Mouse (Mus musculus) heart, embryonic 13.5 days (tissue): ENCODE results near the gene Olfr1392. TPM values are rescaled to one million over a fixed set of nuclear protein-coding genes. Genes with fewer than 3 reads are reported as not detected.
"Not testable (repeated sequence)": the region's sequence is repeated elsewhere in the genome, so short reads cannot be mapped to it uniquely, and the experiment has no call there.

Experiments
- ATAC-seq: fragments of 200-750 bp; cut with Nextera tagmentation; 2 replicates; pipeline ENCODE4 v1.8.0; 2017; ENCODE audit warnings: moderate TSS enrichment; ENCODE audit not compliant: insufficient number of reproducible peaks, low FRiP score, low TSS enrichment; ENCODE audit errors: extremely low read depth
- H3K27ac ChIP-seq: fragments of 300-500 bp; sonication (generic); replicated peaks from 2 replicates; pipeline ENCODE4 v1.5.1; 2015; ENCODE audit warnings: moderate library complexity, mild to moderate bottlenecking, inconsistent platforms
- H3K27me3 ChIP-seq: fragments of 300-500 bp; sonication (generic); replicated peaks from 2 replicates; pipeline ENCODE4 v1.6.1; 2015; ENCODE audit warnings: mild to moderate bottlenecking, inconsistent platforms
- H3K36me3 ChIP-seq: fragments of 300-500 bp; sonication (generic); 2 replicates; pipeline ENCODE4 v1.6.1; 2015; ENCODE audit warnings: mild to moderate bottlenecking, inconsistent platforms
- H3K4me1 ChIP-seq: fragments of 300-500 bp; sonication (generic); 2 replicates; pipeline ENCODE4 v1.6.1; 2015; ENCODE audit warnings: inconsistent platforms
- H3K4me2 ChIP-seq: fragments of 300-500 bp; sonication (generic); 2 replicates; pipeline ENCODE4 v1.6.1; 2015; ENCODE audit warnings: inconsistent platforms, mild to moderate bottlenecking, moderate library complexity
- H3K4me3 ChIP-seq: fragments of 300-500 bp; sonication (generic); 2 replicates; pipeline ENCODE4 v1.5.1; 2015; ENCODE audit warnings: moderate library complexity, mild to moderate bottlenecking, inconsistent platforms
- H3K9ac ChIP-seq: fragments of 300-500 bp; sonication (generic); 2 replicates; pipeline ENCODE4 v1.6.1; 2015; ENCODE audit warnings: inconsistent platforms, mild to moderate bottlenecking, moderate library complexity
- H3K9me3 ChIP-seq: fragments of 300-500 bp; sonication (generic); 2 replicates; pipeline ENCODE4 v1.6.1; 2016; ENCODE audit warnings: inconsistent platforms
- WGBS: fragments of 180-500 bp; shearing (Covaris S2); methylation state at CpG from one replicate; pipeline ENCODE4 v1.1.7; 2015; ENCODE audit warnings: mixed read lengths; 5-methylcytosine and 5-hydroxymethylcytosine counted together
- polyA plus RNA-seq: library from polyadenylated mRNA; unstranded; fragments of >200 nt; fragmentation: Nextera tagmentation; extraction: Ambion mirVana; gene quantifications from 2 replicates; pipeline ENCODE4 v1.2.1, GENCODE M21; 2015

The Olfr1392 gene
- polyA plus RNA-seq, 1 experiment from 2014 or later = not detected

DNA sequence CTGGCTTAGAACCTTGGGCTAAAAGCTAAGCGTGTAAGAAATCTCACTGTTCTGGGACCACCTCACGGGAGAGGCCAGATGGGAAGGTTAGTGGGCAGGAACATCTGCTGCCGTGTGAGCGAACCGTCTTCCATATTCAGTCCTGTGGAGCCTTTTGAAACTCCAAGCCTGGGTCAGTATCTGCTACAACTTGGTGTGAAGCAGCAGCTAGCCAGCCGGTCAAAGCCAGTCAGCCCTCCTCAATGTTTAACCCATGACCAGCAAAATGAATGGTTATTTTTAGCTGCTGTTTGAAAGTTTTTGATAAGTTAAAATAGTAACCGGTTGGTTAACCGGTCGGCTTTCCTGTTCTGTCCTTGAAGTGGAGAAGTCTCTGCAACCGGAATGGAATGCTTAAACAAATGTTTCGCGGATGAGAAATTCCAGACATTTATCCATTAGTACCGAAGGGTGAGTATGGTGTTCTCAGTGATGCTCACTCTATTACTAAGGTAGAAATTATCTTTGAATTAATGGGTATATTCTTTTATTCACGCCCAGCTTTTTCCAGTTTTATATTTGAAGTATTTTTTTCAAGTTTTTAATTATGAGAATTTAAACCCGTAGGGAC lies 17.0 kb upstream of the Olfr1392 start:
- WGBS = 46% methylated on average over 15 of the region's 15 CpGs
- Histone ChIP-seq H3K4me2 (peak overlapping the region; percentile 35), H3K9me3 (no peaks in the 10 kb centered on the region), H3K27me3 (no peaks in the 10 kb centered on the region), H3K4me1 (peaks cover 27% of the 10 kb centered on the region), H3K4me3 (no peak overlapping the region), H3K36me3 (peaks cover 22% of the 10 kb centered on the region), H3K9ac (no peak overlapping the region), H3K27ac (peak overlapping the region; percentile 75)
- no peak for ATAC-seq

DNA sequence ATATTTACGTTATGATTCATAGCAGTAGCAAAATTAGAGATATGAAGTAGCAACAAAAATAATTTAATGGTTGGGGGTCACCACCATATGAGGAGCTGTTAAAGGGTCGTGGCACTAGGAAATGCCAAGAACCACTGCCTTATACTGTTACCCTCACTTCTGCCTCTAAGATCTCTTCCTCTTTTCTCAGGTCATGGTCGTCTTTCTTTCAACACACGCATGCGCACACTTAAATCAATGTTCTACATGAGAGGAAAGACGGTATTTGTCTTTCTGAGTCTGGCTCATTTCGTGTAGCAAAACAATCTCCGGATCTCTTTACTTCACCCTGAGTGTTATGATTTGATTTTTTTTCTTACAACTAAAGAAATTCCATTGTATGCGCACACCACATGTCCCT lies 15.3 kb upstream of the Olfr1392 start:
- Histone ChIP-seq H3K9ac (no peak overlapping the region), H3K27ac (no peak overlapping the region), H3K4me3 (no peak overlapping the region), H3K9me3 (no peaks in the 10 kb centered on the region), H3K27me3 (no peaks in the 10 kb centered on the region), H3K4me1 (peaks cover 27% of the 10 kb centered on the region), H3K36me3 (peaks cover 7% of the 10 kb centered on the region), H3K4me2 (no peak overlapping the region)
- WGBS = 91% methylated on average over 9 of the region's 9 CpGs
- ATAC-seq = no peak

DNA sequence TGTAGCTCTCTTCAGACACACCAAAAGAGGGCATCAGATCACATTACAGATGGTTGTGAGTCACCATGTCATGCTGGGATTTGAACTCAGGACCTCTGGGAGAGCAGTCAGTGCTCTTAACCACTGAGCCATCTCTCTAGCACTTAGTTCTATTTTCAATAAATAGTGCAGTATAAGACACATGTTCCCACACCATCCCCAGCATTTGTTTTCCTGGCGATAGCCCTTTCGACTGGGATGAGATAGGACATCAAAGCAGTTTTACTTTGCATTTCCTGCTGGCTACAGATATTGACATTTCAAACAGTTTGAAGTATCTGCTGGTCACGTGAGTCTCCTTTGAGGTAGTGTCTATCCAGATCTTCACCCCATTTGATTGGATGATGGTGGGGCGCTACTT lies 14.7 kb upstream of the Olfr1392 start:
- no peaks in the 10 kb centered on the region for H3K9me3 ChIP-seq
- H3K4me2 ChIP-seq = no peak overlapping the region
- H3K27me3 ChIP-seq = no peaks in the 10 kb centered on the region
- H3K36me3 ChIP-seq = peaks cover under 1% of the 10 kb centered on the region
- WGBS = 81% methylated on average over 4 of the region's 4 CpGs
- no peak overlapping the region for H3K27ac ChIP-seq
- ATAC-seq = no peak
- no peak overlapping the region for H3K4me3 ChIP-seq
- peaks cover 27% of the 10 kb centered on the region for H3K4me1 ChIP-seq
- H3K9ac ChIP-seq = no peak overlapping the region

DNA sequence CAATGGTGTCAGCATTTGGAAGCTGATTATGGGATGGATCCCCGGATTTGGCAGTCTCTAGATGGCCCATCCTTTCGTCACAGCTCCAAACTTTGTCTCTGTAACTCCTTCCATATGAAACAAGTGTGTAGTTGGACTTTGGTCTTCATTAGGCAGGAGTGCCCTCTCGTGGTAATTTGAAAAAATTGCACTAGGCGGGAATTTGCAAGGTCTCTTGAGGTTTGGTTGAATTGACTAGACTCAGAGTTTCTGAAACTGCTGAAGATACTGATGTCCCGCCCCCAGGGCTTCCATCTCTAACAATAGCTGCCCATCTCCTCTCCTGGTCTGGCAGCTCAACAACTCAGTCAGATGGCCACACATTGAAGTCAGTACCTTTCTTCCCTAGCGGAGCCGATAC lies 13.7 kb upstream of the Olfr1392 start:
- no peak overlapping the region for H3K27ac ChIP-seq
- H3K27me3 ChIP-seq = no peaks in the 10 kb centered on the region
- H3K4me3 ChIP-seq = no peak overlapping the region
- no peaks in the 10 kb centered on the region for H3K36me3 ChIP-seq
- H3K4me2 ChIP-seq = no peak overlapping the region
- H3K9me3 ChIP-seq = no peaks in the 10 kb centered on the region
- ATAC-seq = no peak
- H3K4me1 ChIP-seq = peaks cover 21% of the 10 kb centered on the region
- 31% methylated on average over 7 of the region's 7 CpGs for WGBS
- no peak overlapping the region for H3K9ac ChIP-seq

DNA sequence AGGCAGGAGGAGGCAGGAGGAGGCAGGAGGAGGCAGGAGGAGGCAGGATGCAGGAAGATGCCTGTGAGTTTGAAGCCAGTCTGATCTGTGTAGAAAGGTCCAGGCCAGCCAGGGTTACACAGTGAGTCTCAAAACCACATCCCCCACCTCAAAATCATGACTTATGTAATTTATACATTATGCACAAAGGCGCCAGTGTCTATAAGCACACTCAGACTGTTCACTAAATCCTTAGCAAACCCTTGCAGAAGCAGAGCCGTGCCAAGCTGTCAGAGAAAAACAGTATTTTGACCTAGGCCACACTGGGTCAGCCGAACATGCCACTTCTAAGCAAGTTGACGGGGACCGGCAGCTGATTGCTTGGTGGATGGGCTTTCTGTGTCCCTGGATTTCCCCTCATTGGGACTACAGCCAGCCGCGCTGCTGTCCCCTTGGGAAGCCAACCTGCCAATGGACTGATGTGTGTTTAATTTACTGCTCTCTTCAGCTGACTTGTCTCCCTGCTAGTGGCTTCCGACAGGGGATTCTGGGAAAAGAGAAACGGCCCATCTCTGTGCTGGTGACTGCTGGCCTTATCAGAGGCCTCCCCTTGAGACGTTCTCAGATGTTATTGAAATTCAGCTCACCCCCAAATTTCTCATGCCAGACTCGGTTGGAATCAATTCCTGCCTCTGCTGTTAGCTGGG lies 11.1 kb upstream of the Olfr1392 start:
- Histone ChIP-seq H3K27ac (no peak overlapping the region), H3K4me1 (no peaks in the 10 kb centered on the region), H3K36me3 (no peaks in the 10 kb centered on the region), H3K4me3 (no peak overlapping the region), H3K9ac (no peak overlapping the region), H3K9me3 (no peaks in the 10 kb centered on the region), H3K4me2 (no peak overlapping the region), H3K27me3 (no peaks in the 10 kb centered on the region)
- 60% methylated on average over 11 of the region's 11 CpGs for WGBS
- no peak for ATAC-seq

DNA sequence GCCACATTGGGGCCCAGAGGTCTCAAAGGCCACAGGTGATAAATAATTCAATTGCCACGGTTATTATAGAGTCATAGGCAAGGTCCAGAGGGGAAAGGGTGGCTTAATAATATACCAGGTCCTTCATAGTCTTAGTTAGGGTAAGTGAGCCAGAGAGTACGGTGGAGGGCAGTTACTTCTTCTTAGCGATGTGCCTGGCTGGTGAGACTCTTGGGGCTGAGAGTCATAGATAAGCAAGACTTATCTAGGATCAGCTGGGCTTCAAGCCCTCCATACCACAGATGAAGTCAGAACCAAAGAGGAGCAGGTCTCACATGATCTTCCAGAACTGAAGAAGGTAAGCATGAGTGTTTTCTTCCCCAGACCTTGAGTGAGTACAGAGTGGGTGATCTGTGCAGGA lies 6.9 kb upstream of the Olfr1392 start, which contains the start of gene Olfr1393:
Olfr1393 (plus strand) TSS at position 83 of the 400 bp plus-strand sequence.
- H3K36me3 ChIP-seq = no peaks in the 10 kb centered on the region

DNA sequence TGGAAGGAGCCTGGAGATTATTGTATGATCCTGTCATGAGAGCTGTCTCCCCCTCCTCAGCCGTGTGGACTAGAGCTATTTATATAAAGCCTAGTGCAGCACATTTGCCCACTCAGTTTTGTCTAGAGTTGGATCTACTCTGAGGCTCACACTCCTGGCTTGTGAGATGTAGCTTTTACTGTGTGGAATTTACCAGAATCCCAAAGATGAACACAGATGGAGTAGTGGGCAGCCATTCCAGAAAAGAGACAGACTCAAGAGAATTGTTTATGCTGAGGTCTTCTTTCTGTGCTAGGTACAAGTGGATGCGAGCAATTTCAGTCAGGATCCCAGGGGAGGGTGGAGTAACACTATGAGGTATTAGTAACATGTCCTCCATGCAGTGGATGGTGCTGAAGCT lies 2.2 kb downstream of the Olfr1392 start:
- H3K4me3 ChIP-seq = no peak overlapping the region

More for the DNA sequence above, 6.9 kb upstream of the Olfr1392 start, which contains the start of gene Olfr1393:
- Histone ChIP-seq H3K4me3 (no peak within 1 kb of the TSS), H3K4me1 (no peaks in the 10 kb centered on the region), H3K9me3 (no peaks in the 10 kb centered on the region), H3K27ac (no peak within 1 kb of the TSS), H3K9ac (no peak within 1 kb of the TSS), H3K4me2 (no peak within 1 kb of the TSS), H3K27me3 (no peaks in the 10 kb centered on the region)
- 75% methylated on average over 3 of the region's 3 CpGs for WGBS
- no peak for ATAC-seq

DNA sequence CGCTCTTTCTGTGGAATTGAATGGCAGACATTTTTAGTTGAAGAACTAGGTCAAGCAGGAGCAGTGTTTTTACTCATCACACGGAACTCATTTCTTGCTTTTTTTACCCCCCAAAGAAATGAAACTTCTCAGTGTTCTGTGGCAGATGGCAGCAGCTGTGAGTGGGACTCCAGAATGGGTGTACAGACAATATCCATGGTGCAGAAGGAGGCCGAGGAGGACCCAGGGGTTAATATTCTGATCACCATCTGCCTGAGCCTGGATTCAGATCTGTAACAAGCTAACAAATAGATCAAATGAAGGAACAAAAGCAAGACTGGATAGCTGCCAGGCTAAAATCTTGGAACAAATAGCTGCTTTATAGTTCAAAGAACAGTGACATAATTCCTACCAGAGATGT lies 7.7 kb downstream of the Olfr1392 start:
- H3K27ac ChIP-seq = no peak overlapping the region
- no peaks in the 10 kb centered on the region for H3K36me3 ChIP-seq
- 78% methylated on average over 3 of the region's 3 CpGs for WGBS
- no peak overlapping the region for H3K9ac ChIP-seq
- ATAC-seq = no peak
- no peak overlapping the region for H3K4me2 ChIP-seq
- no peaks in the 10 kb centered on the region for H3K4me1 ChIP-seq
- no peaks in the 10 kb centered on the region for H3K9me3 ChIP-seq
- H3K27me3 ChIP-seq = no peaks in the 10 kb centered on the region
- H3K4me3 ChIP-seq = no peak overlapping the region

More for the DNA sequence above, 2.2 kb downstream of the Olfr1392 start:
- no peaks in the 10 kb centered on the region for H3K9me3 ChIP-seq
- H3K27me3 ChIP-seq = no peaks in the 10 kb centered on the region
- H3K27ac ChIP-seq = no peak overlapping the region
- ATAC-seq = no peak
- no peak overlapping the region for H3K4me2 ChIP-seq
- no peaks in the 10 kb centered on the region for H3K36me3 ChIP-seq
- no peaks in the 10 kb centered on the region for H3K4me1 ChIP-seq
- no peak overlapping the region for H3K9ac ChIP-seq
- 53% methylated on average over 2 of the region's 2 CpGs for WGBS

DNA sequence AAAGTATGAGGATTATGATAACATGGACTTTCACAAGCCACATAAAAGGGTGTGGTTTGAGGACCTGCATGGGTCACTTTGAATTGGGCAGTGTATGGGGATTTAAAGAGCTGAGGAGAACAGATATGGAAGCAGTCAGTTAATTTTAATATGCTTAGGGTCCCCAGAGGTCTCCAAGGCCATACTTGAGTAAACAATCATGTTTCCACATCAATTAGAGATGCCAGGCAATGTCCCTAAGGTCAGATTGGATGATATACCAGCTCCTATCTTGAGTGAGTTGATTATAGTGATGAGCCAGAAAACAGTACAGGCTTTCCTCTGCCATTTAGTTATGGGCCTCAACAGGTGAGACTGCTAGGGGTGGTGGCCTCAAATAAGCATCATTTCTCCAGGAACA lies 19.4 kb downstream of the Olfr1392 start, which contains the start of gene Olfr10:
Olfr10 (plus strand) TSS at position 301 of the 400 bp plus-strand sequence.
- Histone ChIP-seq H3K36me3 (no peaks in the 10 kb centered on the region), H3K27ac (no peak within 1 kb of the TSS), H3K4me1 (no peaks in the 10 kb centered on the region), H3K27me3 (no peaks in the 10 kb centered on the region), H3K9ac (no peak within 1 kb of the TSS), H3K4me3 (no peak within 1 kb of the TSS), H3K4me2 (no peak within 1 kb of the TSS), H3K9me3 (no peaks in the 10 kb centered on the region)
- no peak for ATAC-seq

DNA sequence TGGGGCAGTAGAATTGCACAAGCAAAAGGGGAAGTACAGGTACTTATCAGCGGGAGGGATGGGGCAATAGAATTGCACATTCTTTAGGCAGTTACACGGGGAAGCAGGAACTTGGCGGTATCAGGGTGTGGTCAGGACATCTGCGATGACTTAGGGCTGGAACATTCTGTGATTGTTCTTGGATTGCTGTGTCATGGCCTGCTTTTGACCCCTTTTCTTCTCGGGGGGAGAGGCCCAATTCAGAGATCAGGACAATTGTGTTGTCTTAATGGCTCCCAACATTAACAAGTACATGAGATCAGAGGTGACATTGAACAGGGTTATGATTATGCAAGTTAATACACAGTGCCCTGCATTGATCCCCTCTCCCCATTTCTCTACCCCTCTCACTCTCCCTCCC lies 23.5 kb downstream of the Olfr1392 start:
- WGBS = 75% methylated on average over 5 of the region's 5 CpGs

DNA sequence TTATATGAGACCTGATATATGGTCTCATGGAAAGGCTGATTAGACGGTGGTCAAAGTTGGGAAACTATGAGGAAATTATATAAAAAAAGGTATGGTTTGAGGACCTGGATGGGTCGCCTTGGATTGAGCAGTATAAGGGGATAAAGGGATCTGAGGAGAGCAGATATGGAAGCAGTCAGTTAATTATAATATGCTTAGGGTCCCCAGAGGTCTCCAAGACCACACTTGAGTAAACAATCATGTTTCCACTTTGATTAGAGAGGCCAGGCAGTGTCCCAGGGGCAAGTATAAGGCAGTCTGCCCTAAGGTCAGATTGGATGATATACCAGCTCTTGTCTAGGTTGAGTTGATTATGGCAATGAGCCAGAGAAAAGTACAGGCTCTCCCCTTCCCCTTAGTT lies 37.4 kb downstream of the Olfr1392 start, which contains the start of gene Olfr1391:
Olfr1391 (plus strand) TSS at position 301 of the 400 bp plus-strand sequence.
- no peak within 1 kb of the TSS for H3K9ac ChIP-seq
- no peaks in the 10 kb centered on the region for H3K4me1 ChIP-seq
- no peak for ATAC-seq
- H3K27me3 ChIP-seq = no peaks in the 10 kb centered on the region
- H3K27ac ChIP-seq = no peak within 1 kb of the TSS
- H3K9me3 ChIP-seq = no peaks in the 10 kb centered on the region
- no peak within 1 kb of the TSS for H3K4me2 ChIP-seq
- no peaks in the 10 kb centered on the region for H3K36me3 ChIP-seq
- no peak within 1 kb of the TSS for H3K4me3 ChIP-seq
- WGBS = 60% methylated on average over 2 of the region's 2 CpGs

More for the DNA sequence above, 23.5 kb downstream of the Olfr1392 start:
- not testable (repeated sequence) for H3K9ac ChIP-seq, H3K36me3 ChIP-seq, ATAC-seq, H3K27ac ChIP-seq, H3K4me3 ChIP-seq, H3K9me3 ChIP-seq, H3K27me3 ChIP-seq, H3K4me1 ChIP-seq, H3K4me2 ChIP-seq

DNA sequence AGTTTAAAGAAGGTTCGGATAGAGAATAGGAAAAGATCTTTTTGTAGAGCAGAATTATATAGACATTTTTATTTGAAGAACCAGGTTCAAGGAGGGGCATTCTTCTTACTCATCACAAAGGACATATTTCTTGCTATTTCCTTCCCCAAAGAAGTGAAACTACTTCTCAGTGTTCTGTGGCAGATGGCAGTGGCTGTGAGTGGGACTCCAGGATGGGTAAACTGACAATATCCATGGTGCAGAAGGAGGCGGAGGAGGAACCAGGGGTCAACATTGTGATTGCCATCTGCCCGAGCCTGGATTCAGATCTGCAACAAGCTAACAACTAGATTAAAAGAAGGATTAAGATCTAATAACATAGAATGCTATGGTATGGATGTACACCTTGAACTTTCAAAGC lies 41.6 kb downstream of the Olfr1392 start:
- no peaks in the 10 kb centered on the region for H3K4me1 ChIP-seq
- 73% methylated on average over 3 of the region's 3 CpGs for WGBS

More for the DNA sequence above, 41.6 kb downstream of the Olfr1392 start:
- Histone ChIP-seq H3K4me2 (no peak overlapping the region), H3K27me3 (no peaks in the 10 kb centered on the region), H3K27ac (no peak overlapping the region), H3K9ac (no peak overlapping the region), H3K9me3 (no peaks in the 10 kb centered on the region), H3K36me3 (no peaks in the 10 kb centered on the region), H3K4me3 (no peak overlapping the region)
- no peak for ATAC-seq
